Mouse (Mus musculus): Measurements from ENCODE around the gene Gm49352.

DNA sequence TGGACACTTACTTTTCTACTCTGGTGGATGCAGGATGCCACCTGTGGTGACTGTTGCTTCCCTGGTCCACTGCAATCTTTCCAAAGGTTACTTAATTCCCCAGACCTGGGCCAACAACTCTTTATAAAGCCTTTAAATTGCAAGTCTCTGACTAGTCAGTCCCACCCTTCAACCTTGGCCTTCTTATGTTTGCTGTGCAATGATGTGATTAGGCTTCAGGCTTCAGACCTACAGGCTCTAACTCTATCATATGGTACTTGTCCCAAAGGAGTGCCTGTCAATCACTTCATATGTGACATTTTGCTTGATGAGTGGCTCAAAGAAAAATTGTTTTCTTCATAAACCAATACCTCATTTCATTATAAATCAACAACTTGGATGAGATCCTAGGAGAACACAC lies 2.1 kb upstream of the Gm49352 start, which contains the start of gene Cts3:
- TF ChIP-seq POLR2A (IDR thresholded peaks at IDR 0.05; ENCODE audit: low read depth, low read length) = no peak
- no peak for TF ChIP-seq CTCF (IDR thresholded peaks at IDR 0.05; ENCODE audit: borderline replicate concordance, insufficient read depth, low read length)
